Mouse (Mus musculus) forelimb bud, embryonic 11.5 days (tissue): Measurements from ENCODE around the gene Lrp8.
A peak's percentile ranks its signal among the peaks of the same experiment; 100 is the strongest.

ENCODE experiments used
- DNase-seq: peaks from one replicate; pipeline ENCODE4 v3.0.0-alpha.2; 2012; ENCODE audit warnings: low read depth, low spot score

Lrp8 gene

GRCm38 (mm10) chr4:107844971-107845370 lies 42.9 kb downstream of the Lrp8 start:
- peak; percentile 66 for DNase-seq

DNA sequence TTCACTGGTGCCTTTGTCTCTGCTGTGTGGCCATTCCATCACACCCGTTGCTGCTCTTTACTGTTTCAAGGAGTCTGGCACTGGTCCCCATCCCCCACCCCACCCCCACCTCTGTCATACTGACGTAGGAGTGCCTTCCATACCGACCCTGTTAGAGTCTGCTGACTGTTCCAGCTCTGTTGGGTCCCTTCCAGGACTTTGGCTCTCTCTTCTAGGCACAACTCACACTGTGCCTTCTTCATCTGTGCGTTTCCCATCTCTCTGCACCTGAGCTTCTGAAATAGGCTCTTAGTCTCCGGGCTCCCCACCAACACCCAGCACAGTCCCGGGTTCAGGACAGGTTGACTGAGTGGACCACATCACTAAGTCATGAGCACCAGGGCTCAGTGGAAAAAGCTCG lies 44.7 kb downstream of the Lrp8 start:
- DNase-seq: no peak

- DNase-seq: no peak
Observed at GRCm38 (mm10) chr4:107848546-107848945, 46.5 kb downstream of the Lrp8 start.

- DNase-seq: no peak
Observed at GRCm38 (mm10) chr4:107849621-107850020, 47.6 kb downstream of the Lrp8 start.

- DNase-seq: no peak
Observed at GRCm38 (mm10) chr4:107850091-107850490, 48.0 kb downstream of the Lrp8 start.

GRCm38 (mm10) chr4:107853333-107853732 lies 51.3 kb downstream of the Lrp8 start:
- no peak for DNase-seq

DNA sequence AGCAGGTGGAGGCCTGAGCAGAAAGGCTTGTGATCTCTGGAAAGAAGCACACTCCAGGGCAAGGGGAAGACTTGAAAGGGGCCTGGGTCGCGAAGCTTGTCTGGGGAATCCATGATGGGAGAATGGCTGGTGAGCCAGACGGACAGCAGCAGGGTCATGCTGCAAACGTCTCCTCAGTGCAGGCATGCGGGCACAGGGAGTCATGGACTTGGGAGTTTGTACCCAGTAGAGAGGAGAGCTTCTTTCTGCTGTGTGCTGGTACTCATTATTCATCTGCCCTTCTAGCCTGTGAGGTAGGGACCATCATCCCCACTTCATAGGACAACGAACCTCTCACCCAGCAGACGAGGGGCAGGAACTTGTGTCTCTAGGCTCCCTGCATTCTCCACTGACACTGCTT lies 51.8 kb downstream of the Lrp8 start:
- no peak for DNase-seq

GRCm38 (mm10) chr4:107856958-107857686 lies 55.1 kb downstream of the Lrp8 start:
- no peak for DNase-seq

DNA sequence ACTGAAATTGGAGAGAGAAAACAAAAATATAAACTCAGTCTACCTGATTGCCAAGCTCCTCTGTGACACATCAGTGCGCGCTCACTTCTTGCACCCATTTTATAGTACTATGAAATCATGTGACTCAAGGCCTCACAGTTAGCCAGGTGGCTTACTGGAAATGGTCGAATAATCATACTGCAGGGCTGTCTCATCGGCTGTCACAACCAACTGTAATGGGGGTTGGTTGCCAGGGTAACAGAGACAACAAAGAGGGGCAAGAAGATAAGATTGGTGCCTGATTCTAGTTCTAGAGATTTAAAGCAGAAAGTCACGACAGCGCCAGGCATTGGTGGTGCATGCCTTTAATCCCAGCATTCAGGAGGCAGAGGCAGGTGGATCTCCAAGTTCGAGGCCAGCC lies 56.9 kb downstream of the Lrp8 start:
- no peak for DNase-seq

DNA sequence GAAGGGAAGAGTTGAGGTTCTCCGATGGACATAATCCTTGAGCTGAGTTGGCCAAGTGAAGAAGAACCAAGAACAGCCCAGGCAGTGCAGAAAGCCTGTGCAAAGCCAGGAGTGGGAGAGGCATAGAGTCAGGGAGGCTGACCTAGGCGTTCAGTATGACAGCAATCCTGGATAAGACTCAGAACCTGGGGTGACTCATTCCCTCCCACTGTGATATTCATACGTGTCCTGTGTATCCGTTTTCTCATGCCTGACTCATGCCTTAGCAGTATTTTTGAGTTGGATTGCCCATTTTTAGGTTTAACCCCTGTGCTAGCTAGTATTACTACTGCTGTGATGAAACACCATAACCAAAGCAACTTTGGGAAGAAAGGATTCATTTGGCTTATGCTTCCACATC lies 62.8 kb downstream of the Lrp8 start:
- no peak for DNase-seq

DNA sequence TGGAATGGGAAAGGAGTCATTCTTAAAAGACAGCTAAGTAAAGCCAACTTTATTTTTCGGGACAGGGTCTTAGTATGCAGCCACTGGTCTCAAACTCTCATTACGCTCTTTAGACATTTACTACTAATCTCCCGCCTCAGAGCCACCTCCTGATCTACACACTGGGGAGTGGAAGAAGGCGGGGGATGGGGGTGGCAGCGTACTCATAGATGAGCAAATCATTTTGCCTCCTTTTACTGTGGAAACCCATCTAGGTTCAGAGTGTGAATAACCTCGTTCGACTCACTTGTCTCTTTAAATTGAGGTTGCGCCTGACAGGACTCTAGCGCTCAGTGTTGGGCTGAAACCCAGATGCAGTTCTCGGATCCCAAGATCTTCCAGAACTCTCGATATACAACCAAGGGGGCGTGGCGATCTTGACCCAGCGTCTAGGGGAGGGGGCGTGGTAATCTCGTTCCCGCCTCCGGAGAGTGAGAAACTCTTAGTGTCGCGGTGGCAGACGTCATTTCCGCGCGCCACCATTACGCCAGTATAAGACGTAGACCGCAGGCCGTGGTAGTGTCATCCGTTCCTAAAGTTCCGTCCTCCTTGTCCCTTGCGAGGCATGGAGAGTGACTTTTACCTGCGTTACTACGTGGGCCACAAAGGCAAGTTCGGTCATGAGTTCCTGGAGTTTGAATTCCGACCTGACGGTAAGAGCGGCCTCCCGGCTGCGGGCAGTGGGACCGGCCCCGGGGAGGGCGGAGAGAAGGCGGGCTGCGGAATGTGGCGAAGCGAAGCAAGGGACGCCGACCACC lies 77.4 kb downstream of the Lrp8 start, which contains the start of gene Magoh:
Gene Magoh, plus strand, starts transcription at position 502 of the 797 bp plus-strand sequence.
- peak; percentile 96 for DNase-seq

- no peak for DNase-seq
Observed at GRCm38 (mm10) chr4:107881631-107882030, 79.6 kb downstream of the Lrp8 start.

GRCm38 (mm10) chr4:107886371-107886770 lies 84.3 kb downstream of the Lrp8 start:
- DNase-seq: no peak

GRCm38 (mm10) chr4:107889385-107889730 lies 87.3 kb downstream of the Lrp8 start:
- DNase-seq: no peak

DNA sequence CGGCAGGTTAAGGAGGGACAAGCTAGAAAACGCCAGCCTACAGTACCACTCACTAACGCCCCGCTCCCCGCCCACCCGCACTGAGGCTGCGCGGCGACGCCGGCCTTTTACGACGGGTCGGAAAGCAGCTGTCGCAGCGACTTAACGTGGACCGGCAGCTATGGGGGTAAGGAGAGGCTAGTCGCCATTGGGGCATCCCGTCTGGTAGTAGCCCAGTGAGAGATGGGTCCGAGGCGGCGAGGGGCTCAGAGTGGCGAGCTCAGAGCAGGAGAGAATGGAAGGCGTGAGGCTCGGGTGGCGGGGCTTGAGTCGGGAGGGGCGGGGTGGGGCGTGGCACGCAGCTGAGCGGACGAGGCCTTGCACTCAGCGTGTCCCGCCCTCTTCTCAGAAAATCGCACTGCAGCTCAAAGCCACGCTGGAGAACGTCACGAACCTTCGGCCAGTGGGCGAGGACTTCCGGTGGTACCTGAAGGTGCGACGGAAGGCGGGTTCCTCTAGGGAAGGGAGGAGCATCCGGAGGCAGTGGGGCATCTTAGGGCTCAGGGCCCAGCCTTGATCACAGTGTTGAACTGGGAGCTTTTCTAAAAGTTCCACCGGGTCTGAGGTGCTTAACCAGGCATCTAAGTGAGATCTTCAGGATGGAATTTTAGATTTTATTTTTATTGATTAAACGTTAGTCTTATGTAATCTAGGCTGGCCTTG lies 87.8 kb downstream of the Lrp8 start, which contains the start of gene 0610037L13Rik:
Gene 0610037L13Rik, plus strand, starts transcription at position 83 of the 702 bp plus-strand sequence.
- peak; percentile 95 for DNase-seq

GRCm38 (mm10) chr4:107892663-107893062 lies 90.6 kb downstream of the Lrp8 start:
- no peak for DNase-seq

- DNase-seq: no peak
Observed at GRCm38 (mm10) chr4:107899211-107899927, 97.3 kb downstream of the Lrp8 start.

DNA sequence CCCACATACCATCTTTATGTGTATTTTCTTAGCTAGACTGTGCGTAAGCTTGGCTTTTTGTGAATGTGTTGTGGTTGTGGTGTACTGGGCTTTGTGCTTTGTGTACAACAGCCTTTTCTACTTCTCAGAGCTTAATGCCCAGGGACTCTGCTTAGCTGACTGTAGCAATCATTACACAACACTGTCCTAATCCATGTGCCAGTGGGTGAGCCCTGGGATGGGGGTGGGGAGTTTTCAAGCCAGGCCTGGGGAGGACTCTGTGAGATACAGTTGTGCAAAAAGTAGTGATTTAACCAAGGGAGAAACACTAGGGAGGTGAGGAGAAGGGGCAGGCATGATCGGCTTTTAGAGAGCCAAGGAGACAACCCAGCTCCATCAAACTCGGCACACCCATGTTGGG lies 98.1 kb downstream of the Lrp8 start:
- no peak for DNase-seq

GRCm38 (mm10) chr4:107904252-107904651 lies 102.2 kb downstream of the Lrp8 start:
- DNase-seq: no peak

DNA sequence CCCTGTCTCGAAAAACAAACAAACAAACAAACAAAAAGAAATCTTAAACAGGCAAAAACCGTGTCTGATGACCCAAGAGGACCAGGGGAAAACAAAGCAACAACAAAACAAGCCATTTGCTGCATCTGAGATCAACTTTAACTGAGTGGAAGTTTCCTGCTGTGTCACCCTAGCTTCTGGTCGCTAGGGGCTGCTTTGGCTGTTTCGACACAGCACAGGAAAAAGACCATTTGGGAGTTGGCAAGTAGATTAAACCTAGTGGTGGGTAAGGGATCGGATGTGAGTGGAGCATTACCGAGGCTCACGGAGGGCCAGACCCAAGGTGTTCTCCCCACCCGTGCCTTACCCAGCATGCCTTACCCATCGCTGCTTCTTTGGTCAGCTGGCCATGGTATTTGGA lies 104.5 kb downstream of the Lrp8 start:
- DNase-seq: no peak

DNA sequence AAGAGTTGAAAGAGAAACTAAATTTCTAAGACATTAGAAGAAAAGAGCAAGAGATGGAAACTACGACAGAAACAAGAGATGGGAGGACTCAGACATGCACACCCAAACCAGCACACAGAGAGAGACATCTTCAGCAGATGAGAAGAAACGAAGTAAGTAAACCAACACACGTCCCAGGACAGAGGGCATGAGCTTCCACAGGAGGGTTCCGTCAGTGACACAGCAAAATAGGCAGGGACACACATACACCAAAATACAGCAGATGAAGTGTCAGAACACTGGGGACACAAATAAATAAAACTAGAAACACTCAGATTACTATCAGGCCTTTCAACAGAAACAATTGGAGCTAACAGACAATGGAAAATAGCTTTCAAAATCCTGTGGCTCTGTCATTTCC lies 108.0 kb downstream of the Lrp8 start:
- no peak for DNase-seq

GRCm38 (mm10) chr4:107920336-107920735 lies 118.3 kb downstream of the Lrp8 start:
- DNase-seq: no peak
